Mouse (Mus musculus) bone marrow macrophage, adult 2 months (primary cell): ENCODE measurements at regions not wholly inside any gene's neighbourhood (a gene's known extent, or its start where the extent isn't known, plus 50 kb on each side); places are given as distances from the start of the nearest gene placed in this dataset.

Experiments used
- H3K27ac ChIP-seq: 2 replicates; pipeline ENCODE4 v1.5.1; 2012; ENCODE audit warnings: low read depth, low read length; ENCODE audit not compliant: insufficient read depth
- H3K4me1 ChIP-seq: 2 replicates; pipeline ENCODE4 v1.6.1; 2012; ENCODE audit warnings: low read length; ENCODE audit not compliant: control insufficient read depth, insufficient read depth
- H3K4me3 ChIP-seq: 2 replicates; pipeline ENCODE4 v1.5.1; 2012; ENCODE audit warnings: mild to moderate bottlenecking, low read length, moderate library complexity; ENCODE audit not compliant: insufficient read depth
- CTCF ChIP-seq: IDR thresholded peaks from 2 replicates; pipeline ENCODE4 v1.5.1; 2012; ENCODE audit warnings: low read depth, mild to moderate bottlenecking, low read length, moderate library complexity
- POLR2A ChIP-seq: IDR thresholded peaks from 2 replicates; pipeline ENCODE4 v1.6.1; 2012; ENCODE audit warnings: mild to moderate bottlenecking, low read depth, low read length, borderline replicate concordance

DNA sequence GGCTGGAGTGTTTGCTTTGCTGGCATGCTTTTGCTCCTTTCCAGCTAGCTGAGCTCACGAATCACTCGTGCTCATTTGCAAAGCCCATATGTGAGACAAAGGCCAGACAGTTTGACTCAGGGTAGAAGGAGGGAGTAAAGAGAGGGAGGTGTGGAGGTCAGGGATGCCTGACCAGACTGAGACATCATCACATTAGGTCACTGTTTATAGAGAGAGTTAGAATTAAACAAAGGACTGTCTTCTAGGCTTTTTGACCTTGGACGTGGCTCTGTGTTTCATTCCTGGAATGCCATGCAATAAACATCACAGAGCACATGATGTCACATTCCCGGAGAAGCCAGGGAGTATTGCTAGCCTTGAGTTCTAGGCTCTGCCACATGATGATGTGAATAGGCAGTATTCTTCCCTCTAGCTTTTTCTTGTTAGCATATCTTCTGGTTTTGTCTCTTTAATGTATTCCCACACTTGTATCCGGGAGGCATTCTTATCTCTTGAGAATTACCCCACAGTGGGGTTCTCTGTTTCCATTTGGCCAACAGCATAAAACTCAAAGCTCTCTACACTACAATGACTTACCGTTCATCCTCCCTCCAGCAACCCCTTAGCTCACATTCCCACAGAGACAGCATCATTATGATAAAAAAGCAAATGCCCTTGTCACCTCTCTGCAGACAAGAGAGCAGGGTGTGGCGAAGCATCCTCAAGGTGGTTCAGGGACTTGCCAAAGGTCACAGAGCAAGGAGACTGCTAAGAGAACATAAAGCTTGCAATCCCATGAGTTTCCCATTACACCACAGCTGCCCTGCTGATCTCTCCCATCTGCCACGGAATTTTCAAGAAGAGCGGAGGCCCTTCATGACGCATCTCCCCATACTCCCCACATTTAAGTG, 301.3 kb downstream of the Cd83 start:
- no peak overlapping the region for H3K27ac ChIP-seq
- H3K4me3 ChIP-seq = no peak overlapping the region
- TF ChIP-seq POLR2A (no peak), CTCF (no peak)
- H3K4me1 ChIP-seq = no peaks in the 10 kb centered on the region

DNA sequence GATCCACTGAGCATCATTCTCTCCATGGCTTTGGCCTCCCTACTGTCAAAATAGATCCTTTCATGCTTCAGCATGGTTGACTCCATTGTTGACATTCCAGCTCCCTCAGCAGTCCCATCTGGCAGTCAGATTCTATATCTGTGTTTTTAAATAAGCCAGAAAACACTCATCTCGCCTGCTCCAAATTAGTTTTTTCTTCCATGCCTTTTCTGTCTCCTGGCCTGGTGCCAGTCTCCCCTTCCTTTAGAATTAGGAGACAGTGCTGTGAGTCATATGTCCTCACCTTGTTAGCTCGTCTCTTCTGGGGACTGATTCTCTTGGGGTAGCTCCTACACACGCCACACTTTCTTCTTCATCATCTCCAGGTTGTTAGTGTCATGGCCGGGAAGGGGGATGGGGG, 302.2 kb downstream of the Cd83 start:
- Histone ChIP-seq H3K4me1 (no peaks in the 10 kb centered on the region), H3K4me3 (no peak overlapping the region), H3K27ac (no peak overlapping the region)
- TF ChIP-seq CTCF (no peak), POLR2A (no peak)

DNA sequence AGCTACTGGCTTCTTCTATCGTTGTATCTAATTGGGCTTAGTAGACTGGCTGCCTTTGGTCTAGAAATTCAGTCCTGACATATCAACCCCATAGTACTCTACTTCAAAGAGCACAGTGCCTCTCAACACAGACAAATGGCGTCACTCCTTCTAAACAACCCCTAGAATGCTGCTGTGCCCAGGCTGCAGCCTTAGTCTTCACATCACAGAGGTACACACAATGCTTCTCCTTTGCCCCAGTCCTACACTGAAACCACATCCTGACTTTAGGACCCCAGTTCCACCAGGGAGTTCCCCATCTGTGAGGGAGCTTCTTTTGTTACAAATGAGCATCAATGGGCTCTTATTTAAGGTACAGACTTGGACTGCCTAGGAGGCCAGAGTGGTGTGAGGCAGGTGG, 312.6 kb downstream of the Cd83 start:
- no peak overlapping the region for H3K27ac ChIP-seq
- H3K4me3 ChIP-seq = no peak overlapping the region
- H3K4me1 ChIP-seq = no peaks in the 10 kb centered on the region
- TF ChIP-seq CTCF = no peak
- no peak for TF ChIP-seq POLR2A

DNA sequence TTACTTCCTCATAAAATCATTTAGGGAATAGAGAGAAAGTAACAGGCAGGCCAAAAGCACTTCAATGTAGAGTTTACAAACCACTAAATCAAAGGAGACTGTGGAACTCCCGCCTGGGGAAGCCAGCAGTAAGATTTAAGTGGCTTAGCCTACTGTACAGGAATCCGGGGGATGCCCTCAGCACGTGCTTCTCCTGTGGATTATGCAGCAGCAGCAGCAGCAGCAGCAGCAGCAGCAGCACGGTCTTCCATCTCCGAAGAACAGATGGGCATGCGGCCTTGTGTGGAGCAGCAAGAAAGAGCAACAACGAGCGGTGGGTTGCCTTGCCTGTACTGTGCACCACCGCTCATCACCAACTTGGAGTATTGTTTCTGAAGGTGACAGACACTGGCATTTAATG, 314.9 kb downstream of the Cd83 start:
- H3K4me1 ChIP-seq = no peaks in the 10 kb centered on the region
- no peak overlapping the region for H3K27ac ChIP-seq
- TF ChIP-seq POLR2A (no peak), CTCF (no peak)
- no peak overlapping the region for H3K4me3 ChIP-seq

DNA sequence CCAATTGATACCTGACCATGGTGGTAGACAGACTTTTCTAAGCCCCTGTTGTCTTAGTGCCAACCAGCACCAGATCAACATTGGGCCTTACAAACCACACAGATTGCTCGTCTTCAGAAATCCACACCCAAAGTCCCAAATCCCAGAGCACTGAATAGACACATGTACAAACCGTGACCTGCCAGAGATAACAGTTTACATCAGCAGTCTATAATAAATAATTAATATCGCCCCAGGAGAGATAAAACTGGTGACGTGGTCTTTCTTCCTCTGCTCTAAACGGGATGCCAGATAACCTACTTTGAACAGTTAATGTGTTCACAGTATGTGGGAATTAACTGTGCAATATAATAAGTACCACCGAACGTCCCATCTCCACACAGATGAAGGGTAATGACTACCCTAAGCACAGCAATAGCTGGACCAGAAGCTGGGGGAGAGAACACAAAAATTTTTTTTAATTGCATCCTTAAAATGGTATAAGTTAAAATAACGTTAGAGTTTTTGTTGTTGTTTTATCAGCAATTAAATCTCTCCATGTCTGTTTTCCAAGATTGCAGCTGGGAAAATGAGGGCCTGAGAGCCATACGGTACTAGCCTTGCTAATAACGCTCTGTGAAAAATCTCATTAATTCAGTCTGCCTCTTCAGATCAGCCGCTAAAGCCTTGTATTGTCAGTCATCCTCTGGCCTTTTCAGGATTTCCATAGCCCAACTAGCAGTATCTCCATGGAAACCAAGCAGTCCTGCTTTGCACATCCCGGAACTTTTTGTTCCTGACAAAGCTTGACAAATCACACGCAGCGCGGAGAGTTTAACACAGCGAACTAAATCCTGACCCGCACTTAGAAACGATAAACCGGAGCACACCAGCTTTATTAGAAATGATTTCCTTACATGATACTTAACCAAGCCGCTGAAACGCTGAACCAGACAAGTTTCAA, 315.8 kb downstream of the Cd83 start:
- H3K27ac ChIP-seq = no peak overlapping the region
- no peak overlapping the region for H3K4me3 ChIP-seq
- TF ChIP-seq POLR2A (no peak), CTCF (no peak)
- no peaks in the 10 kb centered on the region for H3K4me1 ChIP-seq

DNA sequence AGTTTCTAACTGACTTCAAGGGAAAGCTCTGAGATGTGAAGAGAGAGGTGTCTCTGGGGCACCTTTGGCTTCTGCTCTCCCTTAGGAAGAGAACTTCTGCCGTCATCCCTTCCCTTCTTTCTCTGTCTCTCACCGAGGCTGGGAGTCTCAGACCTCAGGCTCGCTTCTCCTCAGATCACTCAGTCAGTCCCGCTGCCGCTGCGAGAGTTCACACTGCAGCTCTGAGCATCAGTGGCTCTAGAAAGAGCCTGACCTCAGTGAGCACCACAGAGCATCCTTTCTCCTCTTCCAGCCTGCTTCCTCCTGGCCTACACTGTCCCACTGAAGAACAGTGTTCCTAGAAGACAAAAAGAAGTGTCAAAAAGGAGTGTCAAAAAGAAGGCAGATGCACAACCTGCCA, 316.6 kb downstream of the Cd83 start:
- Histone ChIP-seq H3K4me3 (no peak overlapping the region), H3K27ac (no peak overlapping the region), H3K4me1 (no peaks in the 10 kb centered on the region)
- TF ChIP-seq POLR2A (no peak), CTCF (no peak)

- Histone ChIP-seq H3K4me1 (no peaks in the 10 kb centered on the region), H3K27ac (no peak overlapping the region), H3K4me3 (no peak overlapping the region)
- TF ChIP-seq CTCF (no peak), POLR2A (no peak)
These were observed 317.2 kb downstream of the Cd83 start for GRCm38 (mm10) chr13:44101806-44102205.

DNA sequence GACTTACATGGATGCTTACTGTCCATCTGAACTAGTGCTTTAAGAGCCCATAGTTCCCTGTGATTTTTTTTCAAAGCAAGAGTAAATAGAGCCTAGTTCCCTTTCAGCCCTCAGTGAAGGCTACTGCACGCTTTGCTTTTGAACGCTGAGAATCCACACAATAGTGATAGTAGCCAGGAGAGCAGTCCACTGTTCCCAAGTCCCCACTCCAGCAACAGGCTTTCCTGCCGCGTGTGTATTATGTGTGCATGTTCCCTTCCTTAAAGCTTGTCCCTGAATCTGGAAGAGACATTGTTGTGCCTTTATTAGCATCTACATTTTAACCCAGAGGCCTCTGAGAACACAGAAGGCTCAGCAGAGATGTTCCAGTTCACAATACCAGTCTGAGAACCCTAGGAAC, 317.7 kb downstream of the Cd83 start:
- no peak for TF ChIP-seq CTCF
- no peaks in the 10 kb centered on the region for H3K4me1 ChIP-seq
- no peak overlapping the region for H3K27ac ChIP-seq
- no peak overlapping the region for H3K4me3 ChIP-seq

- no peaks in the 10 kb centered on the region for H3K4me1 ChIP-seq
- no peak overlapping the region for H3K27ac ChIP-seq
- H3K4me3 ChIP-seq = no peak overlapping the region
- TF ChIP-seq CTCF (no peak), POLR2A (no peak)
These were observed 318.8 kb downstream of the Cd83 start for GRCm38 (mm10) chr13:44103340-44103739.

DNA sequence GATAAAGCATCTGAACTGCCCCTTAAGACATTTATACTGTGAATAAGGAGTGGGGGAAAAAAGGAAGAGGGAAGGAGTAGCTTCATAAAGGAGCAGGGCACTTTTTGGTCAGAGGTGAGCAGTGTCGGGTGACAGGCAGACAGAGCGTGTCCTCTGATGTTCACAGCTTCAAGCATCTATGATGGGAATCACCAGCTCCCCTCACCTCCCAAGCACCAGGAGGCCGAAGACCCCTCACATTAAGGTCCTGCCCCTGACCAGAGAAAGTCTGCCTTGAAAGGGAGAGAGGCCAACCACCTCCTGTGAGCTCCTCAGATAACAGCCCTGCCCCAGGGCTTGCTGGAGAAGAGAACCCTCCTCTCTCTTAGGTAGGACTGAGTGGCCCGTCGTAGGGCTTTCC, 320.6 kb downstream of the Cd83 start:
- Histone ChIP-seq H3K4me3 (no peak overlapping the region), H3K27ac (no peak overlapping the region), H3K4me1 (no peaks in the 10 kb centered on the region)
- TF ChIP-seq CTCF = no peak
- no peak for TF ChIP-seq POLR2A
